Mouse (Mus musculus): ENCODE measurements around the gene P4ha3.

Gene P4ha3

GRCm38 (mm10) chr7:100307872-100308653 lies 22.7 kb downstream of the P4ha3 start:
- DNase-seq (ENCODE audit: low spot score), result no peak

DNA sequence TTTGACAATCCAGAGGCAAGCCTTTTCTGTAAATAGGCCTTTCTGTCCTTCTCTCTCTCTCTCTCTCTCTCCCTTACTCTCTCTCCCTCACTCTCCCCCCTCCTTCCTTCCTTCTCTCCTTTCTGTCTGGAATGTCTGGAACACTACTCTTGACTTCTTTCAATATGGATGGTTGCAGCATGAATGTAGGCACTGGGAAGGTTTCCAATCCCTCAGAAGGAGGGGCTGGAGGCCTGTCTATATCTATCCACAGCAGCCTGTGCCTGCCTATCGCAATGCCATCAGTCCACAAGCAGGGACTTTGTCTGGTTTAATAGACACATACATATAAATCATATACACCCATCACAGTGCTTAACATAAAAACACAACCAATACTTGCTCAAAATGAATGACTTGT lies 23.9 kb downstream of the P4ha3 start:
- DNase-seq (ENCODE audit: low spot score), result no peak

DNA sequence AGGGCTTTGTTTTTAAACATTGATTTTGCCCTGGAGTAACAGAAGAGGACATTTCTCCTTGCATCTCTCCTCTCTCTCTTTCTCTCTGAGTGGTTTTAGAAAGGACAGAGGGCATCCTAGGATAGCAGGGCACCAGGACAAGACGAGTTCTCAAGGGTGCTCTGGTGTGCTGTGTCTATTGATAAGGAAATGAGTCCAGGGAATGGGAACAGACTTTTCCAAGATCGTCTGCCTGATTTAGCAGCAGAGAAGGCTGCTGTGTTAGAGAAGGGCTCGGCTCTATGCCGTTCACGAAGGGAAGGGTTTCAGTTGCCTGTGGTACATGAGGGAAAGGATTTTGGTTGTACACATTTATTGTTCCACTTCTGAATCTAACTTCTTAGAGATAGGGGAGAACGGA lies 24.4 kb downstream of the P4ha3 start:
- no peak for DNase-seq (ENCODE audit: low spot score)

DNA sequence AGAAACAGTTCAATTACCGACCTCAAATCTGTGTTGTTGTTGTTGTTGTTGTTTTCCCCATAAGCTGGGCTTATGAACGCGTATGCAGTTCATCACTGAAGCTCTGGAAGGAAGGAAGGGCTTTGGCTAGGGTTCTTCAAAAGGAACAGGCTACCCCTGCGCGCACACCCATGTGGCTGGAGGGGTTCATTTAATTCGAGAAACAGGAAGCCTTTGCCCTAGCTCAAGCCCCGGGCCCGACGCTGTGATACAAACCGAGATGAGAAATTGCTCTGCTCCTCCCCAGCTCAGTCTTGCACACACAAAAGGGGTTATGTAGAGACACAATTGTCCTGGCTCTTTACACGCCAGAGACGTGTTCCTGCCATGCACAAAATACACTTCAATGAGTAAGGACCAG lies 25.0 kb downstream of the P4ha3 start:
- no peak for DNase-seq (ENCODE audit: low spot score)

- DNase-seq (ENCODE audit: low spot score), result no peak
These were observed 27.4 kb downstream of the P4ha3 start for GRCm38 (mm10) chr7:100312716-100313115.

DNA sequence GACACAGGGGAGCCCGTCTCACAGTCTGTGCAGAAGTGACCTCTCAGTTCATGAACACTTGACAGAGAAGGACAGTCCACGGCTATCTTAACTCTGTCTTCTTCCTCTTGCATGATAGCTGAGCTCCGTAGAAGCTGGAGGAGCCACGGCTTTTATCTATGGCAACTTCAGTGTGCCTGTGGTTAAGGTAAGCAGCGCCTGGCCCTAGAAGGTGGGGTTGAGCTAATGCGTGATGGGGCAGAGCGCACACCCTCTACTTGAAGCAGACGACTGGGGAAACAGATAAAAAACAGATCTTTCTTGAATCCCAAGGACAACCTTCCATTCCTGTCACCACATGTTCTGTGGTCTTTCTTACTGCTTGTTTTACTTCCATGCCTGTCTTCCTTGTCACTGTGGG lies 31.6 kb downstream of the P4ha3 start:
- DNase-seq (ENCODE audit: low spot score), result no peak

GRCm38 (mm10) chr7:100317534-100317933 lies 32.2 kb downstream of the P4ha3 start:
- no peak for DNase-seq (ENCODE audit: low spot score)

DNA sequence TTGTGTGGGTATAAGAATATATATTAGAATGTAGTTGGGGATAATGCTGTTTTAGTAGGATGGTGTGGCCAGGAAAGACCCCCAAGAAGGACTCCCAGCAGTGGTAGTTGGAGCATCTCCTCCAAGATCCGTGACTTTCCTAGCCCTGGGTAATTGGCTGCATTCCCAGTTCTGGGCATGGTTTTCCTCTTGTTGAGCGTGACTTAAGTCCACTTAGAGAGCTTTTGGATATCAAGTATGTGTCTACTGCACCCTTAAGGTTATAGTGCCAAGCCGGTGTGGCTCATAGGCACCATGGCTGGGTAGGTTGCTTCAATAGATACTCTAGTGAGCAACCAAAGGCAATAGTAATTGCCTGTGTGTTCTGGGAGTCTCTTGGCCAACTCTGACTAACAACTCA lies 38.4 kb downstream of the P4ha3 start:
- DNase-seq (ENCODE audit: low spot score), result peak; percentile 61

DNA sequence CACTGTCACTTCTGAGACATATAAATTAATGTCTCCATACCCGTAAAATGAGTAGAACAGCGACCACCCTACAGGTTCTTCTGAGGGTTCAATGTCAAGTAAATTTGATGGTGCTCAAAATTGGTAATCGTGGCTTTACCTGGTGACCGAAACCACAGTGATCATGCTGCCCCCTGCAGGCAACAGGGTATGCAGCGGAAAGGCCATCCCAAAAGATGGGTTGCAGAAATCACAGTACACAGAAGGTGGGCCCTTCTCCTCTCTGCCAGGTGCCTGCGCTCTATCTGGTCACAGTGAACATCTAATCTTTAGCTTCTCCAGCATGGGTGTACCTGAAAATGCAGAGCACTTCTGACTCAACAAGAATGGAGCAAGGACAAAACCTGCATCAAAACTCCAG lies 40.2 kb downstream of the P4ha3 start:
- DNase-seq (ENCODE audit: low spot score), result peak; percentile 32

- peak; percentile 72 for DNase-seq (ENCODE audit: low spot score)
These were observed 42.2 kb downstream of the P4ha3 start for GRCm38 (mm10) chr7:100327514-100327913.

DNA sequence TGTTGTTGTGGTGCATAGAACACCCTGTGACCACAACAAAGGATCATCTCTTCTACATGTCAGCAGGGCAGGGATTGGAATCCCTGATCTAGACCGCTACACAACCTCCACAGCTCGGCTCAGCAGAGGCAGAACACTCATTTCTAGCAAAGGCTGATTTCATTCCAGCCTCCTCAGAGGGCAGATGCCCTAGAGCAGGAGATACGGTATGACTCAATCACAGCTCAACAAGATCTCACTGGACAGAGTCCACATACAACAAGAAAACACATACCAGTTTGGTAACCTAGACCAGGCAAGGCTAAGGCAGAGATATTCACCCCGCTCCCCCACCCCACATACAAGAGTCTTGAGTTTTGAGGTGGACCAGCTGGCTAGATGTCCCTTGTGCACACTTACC lies 43.3 kb downstream of the P4ha3 start:
- DNase-seq (ENCODE audit: low spot score), result no peak

DNA sequence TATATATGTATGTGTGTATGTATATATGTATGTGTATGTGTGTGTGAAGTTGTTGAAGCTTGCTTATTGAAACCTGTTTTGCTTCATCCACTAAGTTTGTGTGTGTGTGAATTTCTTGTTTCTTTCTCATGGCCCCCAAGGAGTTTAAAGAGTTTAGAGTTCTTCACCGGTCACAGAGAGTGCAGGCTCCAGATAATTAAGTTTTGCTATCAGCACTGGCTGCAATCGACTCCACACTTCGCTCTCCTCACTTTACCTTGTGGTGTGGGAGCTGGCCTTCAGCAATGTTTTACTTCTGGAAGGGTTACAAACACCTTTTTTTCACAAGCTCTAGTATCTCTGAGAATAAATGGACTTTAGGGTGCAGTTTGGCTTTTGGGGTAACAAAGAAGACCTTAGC lies 45.9 kb downstream of the P4ha3 start:
- DNase-seq (ENCODE audit: low spot score), result no peak

DNA sequence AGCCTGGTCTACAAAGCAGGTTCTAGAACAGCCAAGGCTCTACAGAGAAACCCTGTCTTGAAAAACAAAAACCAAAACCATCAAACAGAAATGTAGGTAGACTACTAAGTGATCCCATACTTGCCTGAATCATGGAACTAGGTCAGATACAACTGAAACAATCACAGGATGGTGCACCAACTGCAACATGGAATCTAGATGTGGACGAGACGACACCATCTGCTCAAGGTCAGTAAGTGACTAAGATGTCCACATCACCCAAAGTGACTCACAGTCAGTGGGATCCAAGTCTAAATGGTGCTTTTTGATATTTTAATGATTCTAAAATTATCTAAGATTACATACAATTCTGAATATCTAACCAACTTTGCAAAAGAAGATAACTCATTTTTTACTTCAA lies 50.6 kb downstream of the P4ha3 start:
- DNase-seq (ENCODE audit: low spot score), result no peak

DNA sequence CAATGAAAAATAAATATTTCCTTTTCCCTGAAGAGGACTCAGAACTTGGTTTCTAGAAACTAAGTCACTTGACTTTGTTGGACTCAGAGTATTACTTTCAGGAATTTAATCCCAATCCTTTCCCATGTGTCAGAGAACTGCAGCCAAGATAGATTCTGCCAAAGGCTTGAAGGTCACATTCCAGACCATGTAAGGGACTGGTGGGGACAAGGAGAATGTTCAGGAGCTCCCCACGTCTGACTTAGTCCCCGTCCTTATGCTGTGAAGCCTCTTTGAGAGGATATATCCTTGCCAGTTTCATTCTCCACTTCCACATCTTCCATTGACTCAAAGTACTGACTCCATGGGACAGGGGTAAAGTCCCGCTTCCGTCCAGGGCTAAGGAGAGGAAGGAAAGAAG lies 69.7 kb downstream of the P4ha3 start:
- DNase-seq (ENCODE audit: low spot score), result peak; percentile 3

DNA sequence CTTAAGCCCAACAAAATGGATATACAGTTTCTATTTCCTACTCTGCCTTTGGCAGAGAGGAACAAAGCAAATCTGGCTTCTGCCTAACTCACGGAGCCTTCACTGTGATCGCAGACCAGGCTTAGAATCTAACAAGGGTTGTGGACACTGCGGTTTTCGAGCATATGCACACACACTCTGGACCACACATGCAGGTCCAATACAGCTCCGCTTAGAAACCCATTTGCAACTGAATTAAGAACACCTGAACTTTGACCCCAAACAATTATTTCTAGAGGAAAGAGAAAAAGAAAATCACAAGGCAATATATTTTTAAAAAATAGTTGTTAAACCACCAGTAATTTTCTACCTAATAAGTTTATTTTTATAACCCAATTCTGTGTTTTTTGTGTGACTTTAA lies 71.0 kb downstream of the P4ha3 start:
- DNase-seq (ENCODE audit: low spot score), result no peak

DNA sequence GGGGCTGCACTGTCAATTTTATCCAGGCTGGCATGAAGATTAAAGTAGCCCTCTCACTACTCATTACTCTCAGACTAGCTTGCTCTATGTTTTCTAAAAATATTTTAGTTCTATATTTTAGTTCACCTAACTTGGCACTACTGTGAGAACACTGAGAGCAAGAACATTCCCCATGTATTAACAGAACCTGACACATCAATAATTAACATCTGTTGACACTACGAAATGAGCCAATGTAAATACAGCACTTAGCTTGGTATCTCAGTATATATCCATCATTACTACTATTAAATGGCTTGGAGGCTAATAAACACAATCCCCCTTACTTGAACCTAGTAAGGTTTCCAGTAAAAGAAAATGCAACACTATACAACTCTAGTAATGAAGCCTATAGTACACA lies 71.4 kb downstream of the P4ha3 start:
- DNase-seq (ENCODE audit: low spot score), result no peak

GRCm38 (mm10) chr7:100357856-100358255 lies 72.5 kb downstream of the P4ha3 start:
- DNase-seq (ENCODE audit: low spot score), result no peak

GRCm38 (mm10) chr7:100363162-100363561 lies 77.8 kb downstream of the P4ha3 start:
- DNase-seq (ENCODE audit: low spot score), result no peak

- DNase-seq (ENCODE audit: low spot score), result no peak
These were observed 79.6 kb downstream of the P4ha3 start for GRCm38 (mm10) chr7:100364888-100365287.

Measured in lung, postnatal 25 days (tissue).